Mouse (Mus musculus): ENCODE results near the gene Pitpnm2. TPM values are rescaled to one million over a fixed set of nuclear protein-coding genes. Genes with fewer than 3 reads are reported as not detected.

The Pitpnm2 gene
- polyA plus RNA-seq, 1 experiment: 4.0 TPM

GRCm38 (mm10) chr5:124203251-124203650 is 46.3 kb downstream of the Pitpnm2 start:
- no peaks in the 10 kb centered on the region for H3K79me2 ChIP-seq (ENCODE audit: control insufficient read depth, insufficient read depth)
- H3K4me3 ChIP-seq (ENCODE audit: insufficient read depth, poor library complexity, severe bottlenecking): no peak overlapping the region
- no peaks in the 10 kb centered on the region for H3K79me3 ChIP-seq (ENCODE audit: low read depth)
- H3K27me3 ChIP-seq (ENCODE audit: control insufficient read depth, insufficient read depth, insufficient read length): no peaks in the 10 kb centered on the region
- no peak for TF ChIP-seq CTCF (IDR thresholded peaks at IDR 0.05; ENCODE audit: control insufficient read depth, insufficient read depth, insufficient read length)
- TF ChIP-seq FOSL1 (IDR thresholded peaks at IDR 0.05; ENCODE audit: insufficient read depth, low read length, poor library complexity, severe bottlenecking): no peak
- TF ChIP-seq CEBPB (IDR thresholded peaks at IDR 0.05; ENCODE audit: low read depth): no peak
- no peak for TF ChIP-seq MYOG (IDR thresholded peaks at IDR 0.05; ENCODE audit: control insufficient read depth, extremely low read depth, insufficient read length)
- TF ChIP-seq USF1 (IDR thresholded peaks at IDR 0.05; ENCODE audit: low read depth): no peak
- H3K36me3 ChIP-seq (ENCODE audit: control insufficient read depth, insufficient read depth): no peaks in the 10 kb centered on the region
- H3ac ChIP-seq (ENCODE audit: control insufficient read depth, insufficient read length, low read depth): no peak overlapping the region

GRCm38 (mm10) chr5:124202071-124202470 is 47.5 kb downstream of the Pitpnm2 start:
- no peak overlapping the region for H3K4me3 ChIP-seq (ENCODE audit: insufficient read depth, poor library complexity, severe bottlenecking)
- TF ChIP-seq FOSL1 (IDR thresholded peaks at IDR 0.05; ENCODE audit: insufficient read depth, low read length, poor library complexity, severe bottlenecking) (no peak), MAX (IDR thresholded peaks at IDR 0.05) (no peak), USF1 (IDR thresholded peaks at IDR 0.05; ENCODE audit: low read depth) (no peak), CEBPB (IDR thresholded peaks at IDR 0.05; ENCODE audit: low read depth) (no peak), MYOD1 (IDR thresholded peaks at IDR 0.05; ENCODE audit: control insufficient read depth, insufficient read length, low read depth) (no peak), MYOG (IDR thresholded peaks at IDR 0.05; ENCODE audit: control insufficient read depth, extremely low read depth, insufficient read length) (no peak), CTCF (IDR thresholded peaks at IDR 0.05; ENCODE audit: control insufficient read depth, insufficient read depth, insufficient read length) (no peak)
- no peaks in the 10 kb centered on the region for H3K36me3 ChIP-seq (ENCODE audit: control insufficient read depth, insufficient read depth)
- no peak overlapping the region for H3ac ChIP-seq (ENCODE audit: control insufficient read depth, insufficient read length, low read depth)
- no peaks in the 10 kb centered on the region for H3K79me3 ChIP-seq (ENCODE audit: low read depth)
- H3K27me3 ChIP-seq (ENCODE audit: control insufficient read depth, insufficient read depth, insufficient read length): no peaks in the 10 kb centered on the region
- H3K79me2 ChIP-seq (ENCODE audit: control insufficient read depth, insufficient read depth): no peaks in the 10 kb centered on the region

DNA sequence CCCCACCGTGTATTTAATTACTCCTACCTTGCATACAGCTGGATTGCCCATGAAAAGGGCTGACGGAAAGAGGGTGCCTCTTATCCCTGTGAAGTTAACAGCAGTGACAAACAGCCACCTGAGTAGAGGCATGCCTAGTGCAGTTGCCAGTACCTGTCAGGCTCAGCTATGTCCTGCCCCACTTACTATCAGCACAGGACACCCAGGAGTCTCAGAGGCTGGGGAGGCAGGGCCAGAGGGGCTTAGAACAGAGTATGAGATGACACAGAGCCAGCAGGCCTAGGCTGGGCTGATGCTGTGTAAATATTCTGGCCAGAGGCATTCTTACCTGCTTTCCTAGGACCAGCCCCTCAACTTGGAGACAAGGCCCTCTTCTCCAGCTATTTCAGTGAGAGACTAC is 48.0 kb downstream of the Pitpnm2 start:
- no peak for TF ChIP-seq MYOG (IDR thresholded peaks at IDR 0.05; ENCODE audit: control insufficient read depth, extremely low read depth, insufficient read length)
- no peak for TF ChIP-seq FOSL1 (IDR thresholded peaks at IDR 0.05; ENCODE audit: insufficient read depth, low read length, poor library complexity, severe bottlenecking)
- no peak for TF ChIP-seq CTCF (IDR thresholded peaks at IDR 0.05; ENCODE audit: control insufficient read depth, insufficient read depth, insufficient read length)
- no peak for TF ChIP-seq MAX (IDR thresholded peaks at IDR 0.05)
- no peak for TF ChIP-seq USF1 (IDR thresholded peaks at IDR 0.05; ENCODE audit: low read depth)
- TF ChIP-seq MYOD1 (IDR thresholded peaks at IDR 0.05; ENCODE audit: control insufficient read depth, insufficient read length, low read depth): no peak
- TF ChIP-seq CEBPB (IDR thresholded peaks at IDR 0.05; ENCODE audit: low read depth): no peak
- H3K79me3 ChIP-seq (ENCODE audit: low read depth): no peaks in the 10 kb centered on the region
- H3K36me3 ChIP-seq (ENCODE audit: control insufficient read depth, insufficient read depth): no peaks in the 10 kb centered on the region
- H3K4me3 ChIP-seq (ENCODE audit: insufficient read depth, poor library complexity, severe bottlenecking): no peak overlapping the region
- no peaks in the 10 kb centered on the region for H3K27me3 ChIP-seq (ENCODE audit: control insufficient read depth, insufficient read depth, insufficient read length)
- H3ac ChIP-seq (ENCODE audit: control insufficient read depth, insufficient read length, low read depth): no peak overlapping the region
- H3K79me2 ChIP-seq (ENCODE audit: control insufficient read depth, insufficient read depth): no peaks in the 10 kb centered on the region

- H3ac ChIP-seq (ENCODE audit: control insufficient read depth, insufficient read length, low read depth): no peak overlapping the region
- no peak overlapping the region for H3K4me3 ChIP-seq (ENCODE audit: insufficient read depth, poor library complexity, severe bottlenecking)
- H3K79me3 ChIP-seq (ENCODE audit: low read depth): no peaks in the 10 kb centered on the region
- no peaks in the 10 kb centered on the region for H3K27me3 ChIP-seq (ENCODE audit: control insufficient read depth, insufficient read depth, insufficient read length)
- TF ChIP-seq FOSL1 (IDR thresholded peaks at IDR 0.05; ENCODE audit: insufficient read depth, low read length, poor library complexity, severe bottlenecking) (no peak), MAX (IDR thresholded peaks at IDR 0.05) (no peak), MYOG (IDR thresholded peaks at IDR 0.05; ENCODE audit: control insufficient read depth, extremely low read depth, insufficient read length) (no peak)
- no peaks in the 10 kb centered on the region for H3K36me3 ChIP-seq (ENCODE audit: control insufficient read depth, insufficient read depth)
- no peaks in the 10 kb centered on the region for H3K79me2 ChIP-seq (ENCODE audit: control insufficient read depth, insufficient read depth)
Measured at GRCm38 (mm10) chr5:124200844-124201243, 48.7 kb downstream of the Pitpnm2 start.

DNA sequence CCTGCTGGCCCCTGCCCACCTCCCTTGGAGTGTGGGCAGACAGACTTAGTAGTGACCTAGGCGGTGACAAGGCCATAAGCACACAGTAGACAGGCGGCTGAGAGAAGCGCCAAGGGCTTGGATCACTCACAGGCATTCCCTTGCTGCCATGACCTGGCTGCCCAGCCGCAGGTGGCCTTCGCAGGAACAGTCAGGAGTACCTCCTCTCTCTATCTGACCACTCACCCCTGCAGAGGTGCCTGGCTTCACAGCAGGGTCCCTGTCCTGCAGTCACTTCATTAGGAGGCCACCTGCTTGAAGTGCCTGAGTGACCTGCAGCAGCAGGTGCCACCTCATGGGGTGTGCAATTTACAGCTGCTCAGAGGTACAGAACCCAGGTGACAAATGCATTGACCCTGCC is 50.4 kb downstream of the Pitpnm2 start:
- Histone ChIP-seq H3K4me3 (ENCODE audit: insufficient read depth, poor library complexity, severe bottlenecking) (no peak overlapping the region), H3K79me2 (ENCODE audit: control insufficient read depth, insufficient read depth) (no peaks in the 10 kb centered on the region), H3K36me3 (ENCODE audit: control insufficient read depth, insufficient read depth) (no peaks in the 10 kb centered on the region), H3K79me3 (ENCODE audit: low read depth) (no peaks in the 10 kb centered on the region), H3ac (ENCODE audit: control insufficient read depth, insufficient read length, low read depth) (no peak overlapping the region), H3K27me3 (ENCODE audit: control insufficient read depth, insufficient read depth, insufficient read length) (no peaks in the 10 kb centered on the region)
- no peak for TF ChIP-seq MYOG (IDR thresholded peaks at IDR 0.05; ENCODE audit: control insufficient read depth, extremely low read depth, insufficient read length)
- TF ChIP-seq CTCF (IDR thresholded peaks at IDR 0.05; ENCODE audit: control insufficient read depth, insufficient read depth, insufficient read length): no peak
- no peak for TF ChIP-seq FOSL1 (IDR thresholded peaks at IDR 0.05; ENCODE audit: insufficient read depth, low read length, poor library complexity, severe bottlenecking)
- no peak for TF ChIP-seq MAX (IDR thresholded peaks at IDR 0.05)
- no peak for TF ChIP-seq CEBPB (IDR thresholded peaks at IDR 0.05; ENCODE audit: low read depth)
- TF ChIP-seq USF1 (IDR thresholded peaks at IDR 0.05; ENCODE audit: low read depth): no peak
- TF ChIP-seq MYOD1 (IDR thresholded peaks at IDR 0.05; ENCODE audit: control insufficient read depth, insufficient read length, low read depth): no peak

DNA sequence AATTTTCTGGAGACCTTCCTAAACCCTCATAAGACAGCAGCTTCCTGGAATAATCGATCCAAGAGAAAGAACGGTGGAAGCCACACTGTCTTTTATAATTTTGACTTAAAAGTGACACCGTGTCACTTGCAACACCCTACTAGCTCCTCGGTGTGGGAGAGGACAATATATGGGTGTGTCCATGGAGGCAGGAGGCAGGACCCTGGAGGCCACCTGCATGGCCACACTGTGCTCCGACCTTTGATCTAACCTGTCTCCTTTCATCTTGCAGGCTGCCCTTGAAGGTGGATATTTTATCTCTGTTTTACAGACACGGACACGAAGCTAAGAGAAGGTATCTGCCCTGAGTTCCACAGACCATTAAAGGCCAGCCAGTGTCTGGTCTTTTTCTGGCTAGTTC is 51.1 kb downstream of the Pitpnm2 start:
- no peaks in the 10 kb centered on the region for H3K27me3 ChIP-seq (ENCODE audit: control insufficient read depth, insufficient read depth, insufficient read length)
- no peaks in the 10 kb centered on the region for H3K79me3 ChIP-seq (ENCODE audit: low read depth)
- no peak overlapping the region for H3ac ChIP-seq (ENCODE audit: control insufficient read depth, insufficient read length, low read depth)
- TF ChIP-seq MYOD1 (IDR thresholded peaks at IDR 0.05; ENCODE audit: control insufficient read depth, insufficient read length, low read depth) (no peak), CEBPB (IDR thresholded peaks at IDR 0.05; ENCODE audit: low read depth) (no peak), USF1 (IDR thresholded peaks at IDR 0.05; ENCODE audit: low read depth) (no peak), MAX (IDR thresholded peaks at IDR 0.05) (no peak), FOSL1 (IDR thresholded peaks at IDR 0.05; ENCODE audit: insufficient read depth, low read length, poor library complexity, severe bottlenecking) (no peak), CTCF (IDR thresholded peaks at IDR 0.05; ENCODE audit: control insufficient read depth, insufficient read depth, insufficient read length) (no peak), MYOG (IDR thresholded peaks at IDR 0.05; ENCODE audit: control insufficient read depth, extremely low read depth, insufficient read length) (no peak)
- no peak overlapping the region for H3K4me3 ChIP-seq (ENCODE audit: insufficient read depth, poor library complexity, severe bottlenecking)
- H3K36me3 ChIP-seq (ENCODE audit: control insufficient read depth, insufficient read depth): no peaks in the 10 kb centered on the region
- no peaks in the 10 kb centered on the region for H3K79me2 ChIP-seq (ENCODE audit: control insufficient read depth, insufficient read depth)
